Mouse (Mus musculus) cerebellum, adult 18-20 months (tissue): Measurements from ENCODE around the gene Atg4b.

Experiments
- DNase-seq, 2 experiments: peaks; one replicate each; pipeline ENCODE4 v3.0.0; 2021

Atg4b gene

GRCm38 (mm10) chr1:93751290-93751689, at the start of gene Atg4b:
TSS of gene Atg4b (plus strand) at chr1:93751500.
- DNase-seq = no peak

GRCm38 (mm10) chr1:93702106-93702505, 49.2 kb upstream of the Atg4b start:
- no peak for DNase-seq

GRCm38 (mm10) chr1:93703472-93704048, 47.7 kb upstream of the Atg4b start:
- DNase-seq = no peak

- no peak for DNase-seq
Measured at GRCm38 (mm10) chr1:93704341-93704740, 47.0 kb upstream of the Atg4b start.

- DNase-seq = no peak
Measured at GRCm38 (mm10) chr1:93705389-93705788, 45.9 kb upstream of the Atg4b start.

- DNase-seq = no peak
Measured at GRCm38 (mm10) chr1:93716166-93716565, 35.1 kb upstream of the Atg4b start.

GRCm38 (mm10) chr1:93721557-93721956, 29.7 kb upstream of the Atg4b start:
- DNase-seq = no peak

GRCm38 (mm10) chr1:93724623-93725022, 26.7 kb upstream of the Atg4b start:
- no peak for DNase-seq

- no peak for DNase-seq
Measured at GRCm38 (mm10) chr1:93725665-93726064, 25.6 kb upstream of the Atg4b start.

GRCm38 (mm10) chr1:93726116-93726515, 25.2 kb upstream of the Atg4b start:
- DNase-seq = no peak

GRCm38 (mm10) chr1:93726974-93727373, 24.3 kb upstream of the Atg4b start:
- DNase-seq = peak; percentile 36 to 49

GRCm38 (mm10) chr1:93731103-93731502, 20.2 kb upstream of the Atg4b start:
- peak in 1 of 2 experiments; percentile 27 for DNase-seq

- peak; percentile 26 to 35 for DNase-seq
Measured at GRCm38 (mm10) chr1:93731880-93732281, 19.4 kb upstream of the Atg4b start.

- DNase-seq = no peak
Measured at GRCm38 (mm10) chr1:93735859-93736258, 15.4 kb upstream of the Atg4b start.

GRCm38 (mm10) chr1:93737711-93738110, 13.6 kb upstream of the Atg4b start:
- DNase-seq = no peak

GRCm38 (mm10) chr1:93740671-93741070, 10.6 kb upstream of the Atg4b start:
- DNase-seq = no peak

- DNase-seq = no peak
Measured at GRCm38 (mm10) chr1:93741987-93742386, 9.3 kb upstream of the Atg4b start.

- no peak for DNase-seq
Measured at GRCm38 (mm10) chr1:93742910-93743309, 8.4 kb upstream of the Atg4b start.

- no peak for DNase-seq
Measured at GRCm38 (mm10) chr1:93746179-93746578, 5.1 kb upstream of the Atg4b start.

- no peak for DNase-seq
Measured at GRCm38 (mm10) chr1:93748539-93748938, 2.8 kb upstream of the Atg4b start.

GRCm38 (mm10) chr1:93753911-93754572, 2.7 kb downstream of the Atg4b start:
- DNase-seq = peak in 1 of 2 experiments; percentile 36

- peak; percentile 90 to 97 for DNase-seq
Measured at GRCm38 (mm10) chr1:93754573-93755290, 3.4 kb downstream of the Atg4b start, which contains the start of gene Thap4. TSS of gene Thap4 (minus strand) at chr1:93754864.

- no peak for DNase-seq
Measured at GRCm38 (mm10) chr1:93755291-93755610, 4.0 kb downstream of the Atg4b start.

- no peak for DNase-seq
Measured at GRCm38 (mm10) chr1:93755618-93756017, 4.3 kb downstream of the Atg4b start.
